Mouse (Mus musculus) forebrain, embryonic 14.5 days (tissue): Measurements from ENCODE around the gene Washc4. TPM values are rescaled to one million over a fixed set of nuclear protein-coding genes. Genes with fewer than 3 reads are reported as not detected.
A peak's percentile ranks its signal among the peaks of the same experiment; 100 is the strongest.

Experiments
- ATAC-seq: fragments of 200-750 bp; cut with Nextera tagmentation; 2 replicates; pipeline ENCODE4 v1.8.0; 2017; ENCODE audit warnings: mild to moderate bottlenecking, moderate library complexity
- DNase-seq: peaks from one replicate; pipeline ENCODE4 v3.0.0-alpha.2; 2015; ENCODE audit warnings: low spot score
- H3K27ac ChIP-seq: fragments of 300-500 bp; sonication (generic); 2 replicates; pipeline ENCODE4 v1.5.1; 2014; ENCODE audit warnings: low read depth, mild to moderate bottlenecking, control low read depth, low read length, moderate library complexity
- H3K27me3 ChIP-seq: fragments of 300-500 bp; sonication (generic); replicated peaks from 2 replicates; pipeline ENCODE4 v1.6.1; 2014; ENCODE audit warnings: low read length, control low read depth, mixed read lengths; ENCODE audit not compliant: control insufficient read depth, insufficient read depth
- H3K36me3 ChIP-seq: fragments of 300-500 bp; sonication (generic); 2 replicates; pipeline ENCODE4 v1.6.1; 2014; ENCODE audit warnings: low read length, control low read depth; ENCODE audit not compliant: control insufficient read depth, insufficient read depth
- H3K4me1 ChIP-seq: fragments of 300-500 bp; sonication (generic); 2 replicates; pipeline ENCODE4 v1.6.1; 2014; ENCODE audit warnings: antibody characterized with exemption, low read length, control low read depth; ENCODE audit not compliant: control insufficient read depth, insufficient read depth
- H3K4me2 ChIP-seq: fragments of 300-500 bp; sonication (generic); 2 replicates; pipeline ENCODE4 v1.6.1; 2014; ENCODE audit warnings: mild to moderate bottlenecking, control low read depth, low read length
- H3K4me3 ChIP-seq: fragments of 300-500 bp; sonication (generic); 2 replicates; pipeline ENCODE4 v1.5.1; 2014; ENCODE audit warnings: low read depth, low read length, control low read depth
- H3K9ac ChIP-seq: fragments of 300-500 bp; sonication (generic); 2 replicates; pipeline ENCODE4 v1.6.1; 2014; ENCODE audit warnings: mild to moderate bottlenecking, low read length, control low read depth, moderate library complexity
- H3K9me3 ChIP-seq: fragments of 300-500 bp; sonication (generic); replicated peaks from 2 replicates; pipeline ENCODE4 v1.6.1; 2016; ENCODE audit warnings: low read length, control low read depth, mixed read lengths; ENCODE audit not compliant: control insufficient read depth
- WGBS: fragments of 180-500 bp; shearing (Covaris S2); extraction: QIAGEN DNeasy Blood & Tissue Kit; methylation state at CpG from one replicate; pipeline ENCODE4 v1.1.7; 2014; 5-methylcytosine and 5-hydroxymethylcytosine counted together
- polyA plus RNA-seq: library from polyadenylated mRNA; unstranded; fragments of >200 nt; fragmentation: Nextera tagmentation; extraction: Ambion mirVana; gene quantifications from 2 replicates; pipeline ENCODE4 v1.2.1, GENCODE M21; 2014

The Washc4 gene
- polyA plus RNA-seq, 1 experiment from 2014 or later, result 22.3 TPM

DNA sequence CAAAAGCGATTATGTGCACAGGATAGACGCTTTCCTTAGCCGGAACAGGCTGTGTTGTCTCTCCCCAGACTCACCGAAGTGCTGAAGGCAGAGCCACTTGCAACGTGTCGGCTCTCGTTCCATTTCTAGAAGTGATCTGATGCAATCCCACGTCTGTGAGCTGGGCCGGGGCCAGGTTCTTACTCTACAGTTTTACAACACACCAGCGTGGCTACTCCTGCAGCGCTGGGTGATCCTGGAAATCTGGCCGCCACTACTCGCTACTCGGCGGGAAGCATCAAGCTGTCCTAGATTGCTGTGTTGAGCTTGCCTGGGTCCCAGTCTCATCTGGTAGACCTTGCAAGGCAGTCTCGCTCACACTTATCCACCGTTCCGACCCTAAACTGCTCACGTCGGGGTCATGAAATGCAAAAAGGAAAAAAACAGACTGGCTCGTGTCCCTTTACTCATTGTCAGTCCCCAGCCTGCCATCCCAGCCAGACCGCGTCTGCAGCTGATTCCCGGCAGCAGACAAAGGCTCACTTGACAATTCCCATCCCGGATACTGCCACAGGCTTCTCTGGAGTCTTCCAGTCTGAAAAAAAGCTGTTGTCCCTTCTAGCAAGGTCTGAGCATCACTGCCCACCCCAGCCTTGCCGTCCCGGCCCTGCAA is 10.2 kb upstream of the Washc4 start:
- 4% methylated on average over 27 of the region's 27 CpGs for WGBS
- H3K36me3 ChIP-seq, result no peaks in the 10 kb centered on the region
- H3K4me1 ChIP-seq, result no peaks in the 10 kb centered on the region
- no peaks in the 10 kb centered on the region for H3K27me3 ChIP-seq
- ATAC-seq (peak; percentile 75), DNase-seq (peak; percentile 64)
- H3K4me3 ChIP-seq, result peak overlapping the region; percentile 51
- peak overlapping the region; percentile 83 for H3K9ac ChIP-seq
- H3K27ac ChIP-seq, result peak overlapping the region; percentile 75
- H3K4me2 ChIP-seq, result peak overlapping the region; percentile 73
- H3K9me3 ChIP-seq, result no peaks in the 10 kb centered on the region

DNA sequence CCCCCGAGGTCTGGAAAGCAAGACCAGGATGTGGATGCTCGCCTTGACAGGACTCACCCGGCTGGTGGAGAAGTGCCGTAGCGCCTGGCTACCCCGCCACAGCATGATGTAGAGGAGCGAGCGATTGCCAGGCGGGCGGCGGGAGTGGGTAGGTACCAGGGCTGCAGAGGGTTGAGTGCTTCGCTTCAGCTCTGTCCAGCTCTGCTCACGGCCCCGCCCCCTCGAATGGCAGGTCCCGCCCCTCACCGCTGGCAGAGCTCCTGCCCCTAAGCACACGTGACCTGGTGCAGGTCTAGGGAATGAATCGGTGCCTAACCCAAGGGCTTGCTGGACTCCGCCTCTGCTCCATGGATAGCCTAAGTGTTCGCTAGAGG is 9.7 kb upstream of the Washc4 start, which contains the start of gene Aldh1l2:
Gene Aldh1l2, minus strand, starts transcription at position 231 of the 374 bp plus-strand sequence.
- Histone ChIP-seq H3K27me3 (no peaks in the 10 kb centered on the region), H3K27ac (peak within 1 kb of the TSS; percentile 75), H3K4me2 (peak within 1 kb of the TSS; percentile 73)

DNA sequence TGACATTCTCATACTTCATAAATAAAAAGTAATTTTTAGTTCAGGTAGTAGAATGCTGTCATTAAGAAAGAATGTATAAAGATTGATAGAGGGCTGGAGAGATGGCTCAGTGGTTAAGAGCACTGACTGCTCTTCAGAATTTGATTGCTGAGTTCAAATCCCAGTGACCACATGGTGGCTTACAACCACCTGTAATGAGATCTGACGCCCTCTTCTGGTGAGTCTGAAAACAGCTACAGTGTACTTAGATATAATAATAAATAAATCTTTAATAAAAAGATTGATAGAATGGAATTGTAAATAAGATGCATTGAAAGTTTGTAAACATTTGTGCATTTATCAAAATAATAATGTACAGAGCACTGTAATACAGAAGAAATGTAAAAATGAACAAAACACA is 7.1 kb upstream of the Washc4 start:
- ATAC-seq (no peak), DNase-seq (no peak)
- Histone ChIP-seq H3K36me3 (no peaks in the 10 kb centered on the region), H3K9ac (no peak overlapping the region), H3K4me1 (no peaks in the 10 kb centered on the region), H3K27me3 (no peaks in the 10 kb centered on the region), H3K4me3 (no peak overlapping the region), H3K27ac (no peak overlapping the region), H3K4me2 (no peak overlapping the region), H3K9me3 (no peaks in the 10 kb centered on the region)
- 7% methylated on average over 1 of the region's 1 CpGs for WGBS

More for the DNA sequence above, 9.7 kb upstream of the Washc4 start, which contains the start of gene Aldh1l2:
- WGBS, result under 1% methylated on average over 21 of the region's 21 CpGs
- DNase-seq (peak; percentile 87), ATAC-seq (peak; percentile 97)
- Histone ChIP-seq H3K4me1 (no peaks in the 10 kb centered on the region), H3K4me3 (peak within 1 kb of the TSS; percentile 51), H3K9ac (peak within 1 kb of the TSS; percentile 83), H3K9me3 (no peaks in the 10 kb centered on the region), H3K36me3 (no peaks in the 10 kb centered on the region)

DNA sequence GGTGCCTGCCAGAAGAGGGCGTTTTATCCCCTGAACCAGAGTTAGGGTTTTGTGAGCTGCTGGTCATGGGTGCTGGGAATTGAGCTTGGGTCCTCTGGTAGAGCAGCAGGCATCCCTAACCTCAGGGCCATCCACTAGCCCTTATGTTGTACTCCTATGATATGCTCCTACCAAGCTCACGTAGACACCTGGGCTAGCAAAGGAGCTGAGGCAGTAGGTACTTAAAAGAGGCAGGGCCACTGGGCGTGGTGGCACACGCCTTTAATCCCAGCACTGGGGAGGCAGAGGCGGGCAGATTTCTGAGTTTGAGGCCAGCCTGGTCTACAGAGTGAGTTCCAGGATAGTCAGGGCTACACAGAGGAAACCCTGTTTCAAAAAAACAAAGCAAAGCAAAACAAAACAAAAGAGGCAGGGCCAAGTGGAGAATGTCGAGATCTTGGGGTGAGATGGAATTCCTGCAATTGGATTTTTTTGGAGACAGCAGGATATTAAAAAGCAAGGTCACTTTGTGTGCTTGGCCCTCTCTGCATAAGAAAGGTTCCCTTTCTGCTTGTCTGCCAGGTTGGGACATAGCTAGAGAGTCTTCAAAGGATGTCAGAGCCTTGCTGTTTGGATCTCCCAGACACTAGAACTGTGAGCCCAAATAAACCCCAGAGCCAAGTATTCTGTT is 4.1 kb upstream of the Washc4 start:
- H3K9me3 ChIP-seq, result no peaks in the 10 kb centered on the region
- no peak for ATAC-seq
- H3K4me1 ChIP-seq, result peaks cover under 1% of the 10 kb centered on the region
- no peak overlapping the region for H3K4me2 ChIP-seq
- DNase-seq, result no peak
- WGBS, result 76% methylated on average over 6 of the region's 6 CpGs
- H3K9ac ChIP-seq, result no peak overlapping the region
- H3K27me3 ChIP-seq, result no peaks in the 10 kb centered on the region
- no peaks in the 10 kb centered on the region for H3K36me3 ChIP-seq
- H3K27ac ChIP-seq, result no peak overlapping the region
- H3K4me3 ChIP-seq, result no peak overlapping the region

DNA sequence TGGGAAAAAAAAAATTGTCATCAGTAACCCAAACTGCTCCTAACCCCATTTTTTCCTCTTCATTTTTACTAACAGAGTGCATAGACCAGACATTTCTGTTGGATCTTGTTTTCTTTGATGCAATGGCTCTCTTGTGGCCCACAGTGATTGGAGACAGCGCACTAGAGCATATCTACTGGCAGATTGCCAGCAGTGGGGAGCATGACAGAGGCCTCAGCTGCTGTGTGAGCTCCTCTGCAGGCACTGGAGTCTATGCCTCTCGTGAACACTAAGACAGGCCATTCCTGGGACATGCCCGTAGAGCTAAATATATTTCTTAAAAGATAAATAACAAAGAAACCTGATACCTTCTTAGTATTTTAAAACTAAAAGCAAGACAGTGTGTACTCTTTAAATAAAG is 3.5 kb upstream of the Washc4 start:
- H3K4me2 ChIP-seq, result no peak overlapping the region
- no peaks in the 10 kb centered on the region for H3K36me3 ChIP-seq
- H3K9me3 ChIP-seq, result no peaks in the 10 kb centered on the region
- no peak overlapping the region for H3K4me3 ChIP-seq
- no peaks in the 10 kb centered on the region for H3K27me3 ChIP-seq
- 49% methylated on average over 3 of the region's 3 CpGs for WGBS
- no peak overlapping the region for H3K9ac ChIP-seq
- peaks cover 7% of the 10 kb centered on the region for H3K4me1 ChIP-seq
- DNase-seq, result peak; percentile 67
- ATAC-seq, result no peak
- H3K27ac ChIP-seq, result no peak overlapping the region

DNA sequence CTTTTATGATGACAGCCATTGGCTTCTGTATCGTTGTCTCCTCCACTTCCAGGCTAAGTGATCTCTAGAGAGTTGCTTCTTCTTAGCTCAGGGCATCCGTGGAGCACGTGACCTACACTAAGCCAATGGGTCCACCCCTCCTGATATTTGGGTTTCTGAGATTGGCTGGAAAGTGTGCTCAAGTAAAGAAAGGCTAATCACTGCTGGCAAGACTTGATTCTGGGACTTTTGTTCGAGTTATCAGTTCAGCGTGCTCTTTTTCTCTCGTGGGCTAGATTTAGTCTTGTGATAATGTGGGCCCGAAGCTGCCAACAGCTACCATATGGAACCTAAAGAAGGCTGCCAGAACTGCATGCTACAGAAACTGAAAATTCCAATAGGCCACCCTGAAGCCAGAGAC is 1.3 kb upstream of the Washc4 start:
- H3K4me3 ChIP-seq, result no peak overlapping the region
- H3K4me2 ChIP-seq, result no peak overlapping the region
- no peaks in the 10 kb centered on the region for H3K27me3 ChIP-seq
- ATAC-seq (no peak), DNase-seq (peak; percentile 23)
- H3K27ac ChIP-seq, result no peak overlapping the region
- WGBS, result 75% methylated on average over 7 of the region's 7 CpGs
- no peak overlapping the region for H3K9ac ChIP-seq
- peaks cover 11% of the 10 kb centered on the region for H3K4me1 ChIP-seq
- H3K9me3 ChIP-seq, result no peaks in the 10 kb centered on the region
- no peaks in the 10 kb centered on the region for H3K36me3 ChIP-seq

DNA sequence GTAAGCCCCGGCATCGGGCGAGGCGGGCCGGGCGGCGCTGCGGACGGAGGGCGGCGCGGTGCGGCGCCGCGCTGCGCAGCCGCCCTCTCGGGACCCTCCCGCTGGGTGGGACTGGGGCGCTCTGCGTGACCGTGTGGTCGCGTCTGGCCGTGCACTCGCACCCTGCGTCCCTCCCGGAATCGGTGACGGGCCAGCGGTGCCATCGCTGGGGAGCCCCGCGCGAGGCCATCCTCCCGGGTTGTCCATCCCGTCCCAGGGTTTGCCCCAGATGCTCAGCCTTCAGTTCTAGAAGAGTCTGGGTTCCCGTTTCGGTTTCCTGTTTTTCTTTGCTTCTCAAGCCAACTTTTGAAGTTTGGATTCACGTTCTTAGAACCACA is 539 bp downstream of the Washc4 start:
- Histone ChIP-seq H3K36me3 (peaks cover 7% of the 10 kb centered on the region; the same call in 1 of the 2 replicates), H3K4me2 (peak overlapping the region; percentile 57), H3K4me3 (peak overlapping the region; percentile 89), H3K9me3 (no peaks in the 10 kb centered on the region), H3K4me1 (peaks cover 11% of the 10 kb centered on the region), H3K9ac (peak overlapping the region; percentile 90), H3K27ac (peak overlapping the region; percentile 82), H3K27me3 (no peaks in the 10 kb centered on the region)
- peak; percentile 89 for ATAC-seq
- WGBS, result under 1% methylated on average over 24 of the region's 41 CpGs
- DNase-seq, result peak; percentile 45

DNA sequence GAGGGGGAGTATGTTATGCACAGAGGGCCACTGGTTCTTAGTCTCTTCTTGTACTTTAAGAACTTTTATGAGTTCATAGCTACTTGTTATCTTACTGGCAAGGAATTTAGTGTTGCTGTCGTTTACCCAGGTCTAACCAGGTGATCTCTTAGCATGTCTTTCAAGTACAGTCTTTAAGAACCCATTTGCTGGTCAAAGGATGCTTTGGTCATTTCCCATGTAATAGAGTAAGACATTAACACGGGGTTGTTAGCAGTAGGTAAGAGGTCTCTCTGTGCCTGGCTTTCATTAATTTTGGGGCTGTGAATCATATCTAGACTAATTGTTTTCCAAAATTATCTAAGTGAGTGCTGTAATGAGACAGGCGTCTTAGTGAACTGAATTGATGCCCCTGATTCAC is 1.8 kb downstream of the Washc4 start:
- no peak overlapping the region for H3K4me3 ChIP-seq
- H3K9me3 ChIP-seq, result no peaks in the 10 kb centered on the region
- no peaks in the 10 kb centered on the region for H3K27me3 ChIP-seq
- H3K4me1 ChIP-seq, result peaks cover 11% of the 10 kb centered on the region
- peaks cover 17% of the 10 kb centered on the region for H3K36me3 ChIP-seq
- ATAC-seq (no peak), DNase-seq (no peak)
- H3K27ac ChIP-seq, result no peak overlapping the region
- WGBS, result 71% methylated on average over 3 of the region's 3 CpGs
- peak overlapping the region; percentile 57 for H3K4me2 ChIP-seq
- H3K9ac ChIP-seq, result no peak overlapping the region; the same call in 1 of the 2 replicates

DNA sequence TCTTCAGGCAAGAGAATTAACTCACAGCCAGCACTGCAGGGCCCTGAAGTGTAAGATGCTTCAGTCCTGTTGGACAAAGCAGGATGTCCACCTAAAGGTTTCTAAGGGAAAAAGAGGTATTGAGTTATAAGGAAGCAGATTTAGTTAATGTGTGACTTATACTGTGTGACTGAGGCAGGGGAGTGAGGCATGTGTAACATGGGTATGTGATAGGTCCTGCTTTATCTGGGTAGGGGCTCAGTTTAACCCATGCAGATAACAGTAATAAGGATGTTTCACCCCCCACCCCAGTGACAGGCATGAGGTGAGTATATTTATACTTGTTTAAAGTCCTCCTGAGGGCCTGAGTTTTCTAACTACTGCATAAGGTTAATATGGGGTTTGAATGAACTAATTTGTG is 19.5 kb downstream of the Washc4 start:
- Histone ChIP-seq H3K27ac (no peak overlapping the region), H3K4me3 (no peak overlapping the region), H3K9ac (no peak overlapping the region), H3K36me3 (peaks cover 79% of the 10 kb centered on the region), H3K4me1 (no peaks in the 10 kb centered on the region), H3K27me3 (no peaks in the 10 kb centered on the region), H3K9me3 (no peaks in the 10 kb centered on the region), H3K4me2 (no peak overlapping the region)
- no peak for ATAC-seq
- DNase-seq, result no peak
